Mouse (Mus musculus) small intestine, adult 2 months (tissue): ENCODE measurements around the gene Ccdc93.

ENCODE experiments used
- CTCF ChIP-seq: fragments of 200-500 bp; IDR thresholded peaks from 2 replicates; pipeline ENCODE4 v1.5.1; 2012; ENCODE audit warnings: low read depth, mild to moderate bottlenecking, control low read depth, inconsistent platforms, low read length, moderate library complexity, mixed read lengths; ENCODE audit not compliant: insufficient replicate concordance, insufficient read length; ENCODE audit errors: extremely low read depth
- POLR2A ChIP-seq: fragments of 200-500 bp; IDR thresholded peaks from 2 replicates; pipeline ENCODE4 v1.6.1; 2012; ENCODE audit warnings: low read depth, mild to moderate bottlenecking, control low read depth, inconsistent platforms, low read length, moderate library complexity

- TF ChIP-seq CTCF (no peak), POLR2A (no peak)
Observed at GRCm38 (mm10) chr1:121548667-121549066, 117.8 kb downstream of the Ccdc93 start.
